Mouse (Mus musculus) lung, adult 10 weeks (tissue): ENCODE results near the gene Gm17019. TPM values are rescaled to one million over a fixed set of nuclear protein-coding genes. Genes with fewer than 3 reads are reported as not detected.

Source experiments
- polyA plus RNA-seq: library from polyadenylated mRNA; stranded (reverse); fragments of 350-450 nt; fragmentation: Illumina TruSeq; extraction: RNeasy Lipid Tissue Mini Kit (QIAGEN cat#74804); gene quantifications from one replicate; pipeline ENCODE4 v1.2.3, GENCODE M21; 2014; ENCODE audit warnings: low read depth, low replicate concordance; ENCODE audit not compliant: insufficient read depth

Gm17019 gene
- polyA plus RNA-seq: not detected

GRCm38 (mm10) chr5:15032898-15033297 lies at the start of gene Gm17019:
Gene Gm17019, minus strand, starts transcription at chr5:15032998.

Other genes starting within 250 kb of the Gm17019 start
- gene Gm9758, start 118.1 kb downstream of the Gm17019 start, polyA plus RNA-seq: not detected
- not detected for gene Speer4e, start 94.6 kb downstream of the Gm17019 start, polyA plus RNA-seq
- gene Gm10354, start 54.1 kb downstream of the Gm17019 start, polyA plus RNA-seq: not detected